Mouse (Mus musculus) liver, embryonic 11.5 days (tissue): ENCODE results near the gene Flywch1. TPM values are rescaled to one million over a fixed set of nuclear protein-coding genes. Genes with fewer than 3 reads are reported as not detected.

Experiments used
- ATAC-seq: fragments of 200-750 bp; cut with Nextera tagmentation; replicated peaks from 2 replicates; pipeline ENCODE4 v1.8.0; 2017; ENCODE audit warnings: moderate number of reproducible peaks, mild to moderate bottlenecking, moderate TSS enrichment, moderate library complexity; ENCODE audit not compliant: low FRiP score
- DNase-seq: peaks from one replicate; pipeline ENCODE4 v3.0.0-alpha.2; 2017; ENCODE audit warnings: low spot score
- H3K27ac ChIP-seq: fragments of 300-500 bp; sonication (generic); 2 replicates; pipeline ENCODE4 v1.5.1; 2014; ENCODE audit warnings: mild to moderate bottlenecking, low read depth, low read length, control low read depth
- H3K27me3 ChIP-seq: fragments of 300-500 bp; sonication (generic); replicated peaks from 2 replicates; pipeline ENCODE4 v1.6.1; 2014; ENCODE audit warnings: low read length, mixed read lengths; ENCODE audit not compliant: control insufficient read depth, insufficient read depth
- H3K36me3 ChIP-seq: fragments of 300-500 bp; sonication (generic); 2 replicates; pipeline ENCODE4 v1.6.1; 2014; ENCODE audit warnings: mild to moderate bottlenecking, low read length, moderate library complexity, mixed read lengths; ENCODE audit not compliant: control insufficient read depth, insufficient read depth
- H3K4me1 ChIP-seq: fragments of 300-500 bp; sonication (generic); replicated peaks from 2 replicates; pipeline ENCODE4 v1.6.1; 2014; ENCODE audit warnings: low read length, mixed read lengths; ENCODE audit not compliant: control insufficient read depth, insufficient read depth
- H3K4me2 ChIP-seq: fragments of 300-500 bp; sonication (generic); 2 replicates; pipeline ENCODE4 v1.6.1; 2014; ENCODE audit warnings: mild to moderate bottlenecking, control low read depth, moderate library complexity
- H3K4me3 ChIP-seq: fragments of 300-500 bp; sonication (generic); 2 replicates; pipeline ENCODE4 v1.5.1; 2014; ENCODE audit warnings: low read depth, low read length, control low read depth
- H3K9ac ChIP-seq: fragments of 300-500 bp; sonication (generic); 2 replicates; pipeline ENCODE4 v1.6.1; 2014; ENCODE audit warnings: low read depth, low read length, control low read depth
- H3K9me3 ChIP-seq: fragments of 300-500 bp; sonication (generic); 2 replicates; pipeline ENCODE4 v1.6.1; 2016; ENCODE audit warnings: low read length, inconsistent platforms, mixed read lengths; ENCODE audit not compliant: control insufficient read depth
- WGBS: fragments of 180-500 bp; shearing (Covaris S2); extraction: QIAGEN DNeasy Blood & Tissue Kit; methylation state at CpG from one replicate; pipeline ENCODE4 v1.1.7; 2014; 5-methylcytosine and 5-hydroxymethylcytosine counted together
- polyA plus RNA-seq: library from polyadenylated mRNA; unstranded; fragments of >200 nt; fragmentation: Nextera tagmentation; extraction: Ambion mirVana; gene quantifications from 2 replicates; pipeline ENCODE4 v1.2.1, GENCODE M21; 2014

Gene Flywch1
- polyA plus RNA-seq, 1 experiment from 2014 or later, result 39.1 TPM

DNA sequence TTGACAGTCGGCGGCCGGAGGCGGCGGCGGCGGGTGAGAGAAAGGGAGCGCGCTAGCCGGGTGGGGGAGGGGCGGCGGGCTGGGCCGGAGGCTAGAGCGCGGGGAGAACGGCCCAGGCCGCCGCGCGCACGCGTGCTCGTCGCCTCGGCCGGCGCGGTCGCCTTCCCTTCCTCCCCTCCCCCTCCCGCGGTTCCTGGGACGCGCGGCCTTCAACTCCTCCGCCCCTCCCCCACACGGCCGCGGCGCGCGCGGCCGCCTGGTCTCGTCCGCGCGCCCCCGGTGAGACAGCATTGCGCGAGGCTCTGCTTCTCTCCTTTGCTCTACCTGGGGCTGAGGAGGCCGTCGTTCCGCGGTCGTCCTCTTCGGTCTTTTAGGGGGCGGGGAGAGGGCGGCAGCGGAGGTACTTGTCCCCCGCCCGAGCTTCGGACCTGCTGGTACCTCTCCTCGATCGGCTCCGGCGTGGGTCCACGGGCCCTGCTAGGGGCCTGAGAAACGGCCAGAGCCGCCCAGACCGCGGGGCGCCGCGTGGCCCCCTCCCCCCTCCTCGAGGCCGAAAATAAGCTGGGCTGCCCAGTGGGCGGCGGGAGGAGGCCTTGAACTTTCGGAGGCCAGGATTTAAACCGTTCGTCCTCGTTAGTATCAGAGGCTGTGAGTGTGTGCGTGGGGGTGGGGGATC lies 32.1 kb upstream of the Flywch1 start:
- H3K9ac ChIP-seq, result peak overlapping the region; percentile 99
- peak; percentile 88 for DNase-seq
- under 1% methylated on average over 68 of the region's 83 CpGs for WGBS
- H3K4me1 ChIP-seq, result peaks cover 15% of the 10 kb centered on the region
- peak; percentile 71 for ATAC-seq
- H3K27me3 ChIP-seq, result no peaks in the 10 kb centered on the region
- H3K9me3 ChIP-seq, result no peaks in the 10 kb centered on the region
- peak overlapping the region; percentile 97 for H3K27ac ChIP-seq
- peak overlapping the region; percentile 97 for H3K4me2 ChIP-seq
- peak overlapping the region; percentile 99 for H3K4me3 ChIP-seq
- peaks cover 15% of the 10 kb centered on the region for H3K36me3 ChIP-seq

DNA sequence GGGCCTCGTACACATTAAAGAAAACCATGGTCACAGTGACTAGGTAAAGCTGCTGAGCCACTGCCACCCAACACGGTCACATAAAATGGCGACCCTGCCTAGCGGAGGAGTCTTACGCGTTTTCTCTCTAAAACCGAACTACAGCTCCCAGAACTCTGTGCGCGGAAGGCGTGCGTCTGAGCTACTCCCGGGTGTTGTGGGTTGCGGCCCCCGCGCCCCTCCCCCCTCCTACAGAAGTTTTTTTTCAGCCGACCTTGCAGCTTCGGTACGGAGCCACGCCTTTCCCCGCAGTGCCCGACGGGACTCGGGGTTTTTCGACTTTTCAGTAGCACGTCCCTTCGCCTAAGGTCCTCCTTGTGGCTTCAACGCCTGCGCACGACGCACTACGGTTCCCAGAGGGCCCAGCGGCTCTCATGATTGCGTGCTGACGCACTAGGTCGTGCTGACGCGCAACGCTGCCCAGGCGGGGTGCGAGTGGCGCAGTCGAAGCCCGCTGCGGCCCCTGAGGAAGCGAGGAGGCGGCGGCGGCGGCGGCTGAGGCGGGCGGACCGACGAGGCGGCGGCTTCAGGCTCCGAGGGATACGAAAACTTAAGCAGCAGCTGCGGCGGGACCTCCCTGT lies 31.5 kb upstream of the Flywch1 start:
- Histone ChIP-seq H3K27ac (peak overlapping the region; percentile 97), H3K9me3 (no peaks in the 10 kb centered on the region), H3K4me3 (peak overlapping the region; percentile 99), H3K4me2 (peak overlapping the region; percentile 97), H3K9ac (peak overlapping the region; percentile 99), H3K4me1 (peaks cover 15% of the 10 kb centered on the region), H3K27me3 (no peaks in the 10 kb centered on the region), H3K36me3 (peaks cover 9% of the 10 kb centered on the region; the same call in 1 of the 2 replicates)
- ATAC-seq (peak; percentile 98), DNase-seq (peak; percentile 94)
- under 1% methylated on average over 58 of the region's 60 CpGs for WGBS

DNA sequence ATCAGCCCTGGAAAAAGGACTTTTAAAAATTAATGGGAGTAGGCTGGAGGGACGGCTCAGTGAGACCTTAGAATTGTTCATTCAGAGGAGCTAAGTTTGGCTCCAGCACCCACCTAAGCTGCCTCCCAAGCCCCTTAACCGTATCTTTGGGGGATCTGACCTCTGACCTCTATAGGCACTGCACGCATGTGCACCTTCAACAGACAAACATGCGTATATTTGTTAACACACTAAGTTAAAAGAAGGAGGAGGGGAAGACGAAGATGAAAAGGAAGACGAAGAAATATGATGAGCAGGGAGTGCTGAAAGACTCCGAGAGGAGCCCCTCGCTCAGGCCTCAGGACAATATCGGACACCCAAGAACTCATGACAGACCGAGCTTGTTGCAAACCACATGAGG lies 30.2 kb upstream of the Flywch1 start:
- DNase-seq, result no peak
- 93% methylated on average over 10 of the region's 10 CpGs for WGBS
- ATAC-seq, result no peak
- peaks cover 2% of the 10 kb centered on the region; the same call in 1 of the 2 replicates for H3K36me3 ChIP-seq
- no peak overlapping the region for H3K9ac ChIP-seq
- no peak overlapping the region for H3K4me3 ChIP-seq
- H3K9me3 ChIP-seq, result no peaks in the 10 kb centered on the region
- no peak overlapping the region for H3K27ac ChIP-seq
- peaks cover 11% of the 10 kb centered on the region for H3K4me1 ChIP-seq
- H3K27me3 ChIP-seq, result no peaks in the 10 kb centered on the region
- peak overlapping the region; percentile 17 for H3K4me2 ChIP-seq

DNA sequence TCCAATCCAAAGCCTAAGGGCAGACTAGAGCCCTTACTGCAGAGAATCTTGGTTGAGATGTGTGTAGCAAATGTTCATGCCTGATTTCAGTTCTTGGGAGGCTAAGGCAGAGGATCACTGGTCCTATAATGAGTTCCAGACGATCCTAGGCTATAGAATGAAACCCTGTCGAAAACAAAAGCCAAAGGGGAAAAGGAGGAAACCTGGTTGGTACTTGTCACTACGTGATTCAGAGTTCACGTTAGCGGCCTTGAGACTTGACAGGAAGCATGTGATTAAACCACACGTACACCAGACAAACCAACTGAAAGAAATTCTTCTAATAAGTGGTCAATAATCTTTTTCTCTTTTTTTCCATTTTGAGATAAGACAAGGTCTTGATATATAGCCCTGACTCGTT lies 25.9 kb upstream of the Flywch1 start:
- DNase-seq, result no peak
- Histone ChIP-seq H3K4me3 (no peak overlapping the region), H3K9me3 (no peaks in the 10 kb centered on the region), H3K4me2 (no peak overlapping the region), H3K9ac (no peak overlapping the region), H3K36me3 (no peaks in the 10 kb centered on the region), H3K27ac (no peak overlapping the region), H3K27me3 (no peaks in the 10 kb centered on the region), H3K4me1 (no peaks in the 10 kb centered on the region)
- WGBS, result 49% methylated on average over 7 of the region's 7 CpGs
- no peak for ATAC-seq

DNA sequence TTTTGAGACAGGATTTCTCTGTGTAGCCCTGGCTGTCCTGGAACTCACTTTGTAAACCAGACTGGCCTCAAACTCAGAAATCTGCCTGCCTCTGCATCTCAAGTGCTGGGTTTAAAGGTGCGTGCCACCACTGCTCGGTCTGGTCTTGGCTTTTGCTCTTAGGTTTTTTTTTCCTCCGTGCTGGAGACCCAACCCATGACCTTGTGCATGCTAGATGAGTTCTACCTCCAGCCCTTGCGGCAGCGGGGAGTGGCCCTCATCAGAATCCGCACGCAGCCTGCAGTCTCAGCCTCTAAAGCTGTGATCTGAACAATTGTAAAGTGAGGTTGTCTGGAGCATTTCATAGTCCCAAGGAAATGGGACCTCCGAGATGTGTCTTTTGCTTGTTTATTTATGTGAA lies 23.9 kb upstream of the Flywch1 start:
- no peak for DNase-seq
- peaks cover 8% of the 10 kb centered on the region; the same call in 1 of the 2 replicates for H3K4me1 ChIP-seq
- H3K4me3 ChIP-seq, result no peak overlapping the region
- no peak overlapping the region for H3K4me2 ChIP-seq
- H3K9me3 ChIP-seq, result no peaks in the 10 kb centered on the region
- H3K36me3 ChIP-seq, result no peaks in the 10 kb centered on the region
- H3K27ac ChIP-seq, result no peak overlapping the region
- ATAC-seq, result no peak
- no peak overlapping the region for H3K9ac ChIP-seq
- no peaks in the 10 kb centered on the region for H3K27me3 ChIP-seq
- WGBS, result 91% methylated on average over 8 of the region's 8 CpGs

DNA sequence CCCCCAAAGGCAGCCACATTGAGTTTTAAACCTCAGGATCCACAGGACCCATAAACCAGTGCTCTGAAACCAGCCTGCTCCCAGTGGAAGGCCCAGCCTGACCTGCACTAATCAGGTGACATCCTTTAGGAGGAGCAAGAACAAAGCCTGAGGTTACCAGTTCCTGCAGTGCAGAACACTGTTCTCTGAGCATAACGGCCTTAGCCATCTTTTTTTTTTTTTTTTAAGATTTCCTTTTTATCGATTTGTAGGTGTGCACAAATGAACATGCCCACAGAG lies 19.6 kb upstream of the Flywch1 start:
- peak; percentile 16 for ATAC-seq
- peak overlapping the region; percentile 74; the same call in 1 of the 2 replicates for H3K27ac ChIP-seq
- H3K27me3 ChIP-seq, result no peaks in the 10 kb centered on the region
- no peaks in the 10 kb centered on the region for H3K9me3 ChIP-seq
- peak overlapping the region; percentile 91 for H3K4me2 ChIP-seq
- DNase-seq, result no peak
- H3K4me3 ChIP-seq, result peak overlapping the region; percentile 55
- H3K36me3 ChIP-seq, result no peaks in the 10 kb centered on the region
- peaks cover 13% of the 10 kb centered on the region for H3K4me1 ChIP-seq
- WGBS, result 57% methylated on average over 2 of the region's 2 CpGs
- H3K9ac ChIP-seq, result peak overlapping the region; percentile 91

DNA sequence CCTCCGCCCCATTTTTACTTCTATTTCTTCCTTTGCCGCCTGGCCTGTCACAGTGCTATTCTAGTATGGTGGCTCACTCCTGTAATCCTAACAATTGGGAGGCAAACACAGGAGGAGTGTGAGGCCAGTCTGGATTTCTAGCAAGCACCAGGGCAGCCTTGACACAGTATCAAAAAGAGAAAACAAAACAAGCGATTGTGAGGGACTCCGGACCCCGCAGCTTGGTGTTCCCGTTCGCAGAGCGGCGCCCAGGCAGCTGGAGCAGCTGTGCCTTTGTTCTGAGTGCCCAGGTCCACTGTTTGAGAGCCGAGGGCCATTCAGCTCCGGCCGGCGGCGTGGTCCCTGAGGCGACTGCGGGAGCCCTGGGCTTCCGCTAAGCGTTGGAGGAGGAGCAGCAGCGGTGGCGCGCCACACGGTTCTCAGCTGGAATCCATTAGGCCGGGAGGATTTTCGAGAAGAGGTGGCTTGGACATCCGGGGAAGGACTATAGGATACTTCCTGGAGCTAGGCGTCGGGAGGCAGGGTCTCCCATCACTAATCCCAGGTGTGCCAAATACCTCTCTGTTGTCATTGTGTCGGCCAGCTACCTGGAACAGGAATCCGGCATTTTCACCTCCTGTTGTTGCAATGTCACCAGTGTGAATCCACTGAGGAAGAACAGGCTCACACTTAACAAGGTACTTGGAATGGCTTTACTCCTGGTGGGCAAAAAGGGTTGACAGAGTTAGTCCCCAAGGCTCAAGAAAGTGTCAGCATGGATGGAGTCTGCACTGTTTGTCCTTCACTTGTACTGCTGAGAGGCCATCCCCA lies 19.1 kb upstream of the Flywch1 start, which contains the start of gene Srrm2:
Gene Srrm2 (plus strand): TSS at position 264 of the 810 bp plus-strand sequence.
- Histone ChIP-seq H3K4me2 (peak within 1 kb of the TSS; percentile 91), H3K27ac (peak within 1 kb of the TSS; percentile 74), H3K9me3 (no peaks in the 10 kb centered on the region), H3K9ac (peak within 1 kb of the TSS; percentile 91), H3K27me3 (no peaks in the 10 kb centered on the region), H3K36me3 (no peaks in the 10 kb centered on the region), H3K4me1 (peaks cover 13% of the 10 kb centered on the region), H3K4me3 (peak within 1 kb of the TSS; percentile 55)
- whole genome bisulfite sequencing, result 4% methylated on average over 29 of the region's 29 CpGs
- ATAC-seq (peak; percentile 57), DNase-seq (peak; percentile 74)

DNA sequence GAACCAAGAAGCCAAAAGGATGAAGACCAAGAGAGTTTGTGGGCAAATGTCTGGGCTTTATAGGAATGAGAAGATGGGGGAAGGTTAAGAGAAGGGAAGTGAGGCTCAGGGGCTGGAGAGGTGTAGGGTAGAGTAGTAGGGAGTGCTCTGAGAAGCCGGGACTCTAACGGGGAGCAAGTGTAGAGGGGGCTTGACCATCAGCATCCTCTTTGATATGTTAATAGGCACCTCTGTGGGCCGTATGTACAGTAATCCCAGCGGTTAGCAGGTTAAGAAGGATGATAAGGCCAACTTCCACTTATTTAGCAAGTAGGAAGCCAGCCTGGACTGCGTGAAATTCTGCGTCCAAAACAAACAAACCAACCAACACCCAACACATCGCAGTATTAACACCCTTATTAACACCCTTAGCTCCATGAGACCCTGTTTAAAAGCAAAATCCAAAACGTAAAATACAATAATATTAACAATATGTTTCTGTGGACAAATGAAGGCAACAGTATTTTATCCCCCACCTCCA lies 18.4 kb upstream of the Flywch1 start:
- 17% methylated on average over 8 of the region's 8 CpGs for WGBS
- Histone ChIP-seq H3K4me1 (peaks cover 13% of the 10 kb centered on the region), H3K9ac (peak overlapping the region; percentile 91), H3K4me3 (peak overlapping the region; percentile 55), H3K27me3 (no peaks in the 10 kb centered on the region), H3K9me3 (no peaks in the 10 kb centered on the region), H3K27ac (peak overlapping the region; percentile 74), H3K36me3 (no peaks in the 10 kb centered on the region), H3K4me2 (peak overlapping the region; percentile 91)
- no peak; the same call in 1 of the 2 replicates for ATAC-seq
- DNase-seq, result no peak
